Mouse (Mus musculus) ES-Bruce4 (cell line): ENCODE measurements around the gene Pik3r1.

Experiments used
- CTCF ChIP-seq: IDR thresholded peaks from one replicate; pipeline ENCODE4 v1.8.1; 2011; ENCODE audit warnings: low read depth, low read length
- POLR2A ChIP-seq: IDR thresholded peaks from one replicate; pipeline ENCODE4 v1.8.1; 2011; ENCODE audit warnings: low read length; ENCODE audit not compliant: insufficient read depth

- no peak for TF ChIP-seq POLR2A
- no peak for TF ChIP-seq CTCF
Measured at GRCm38 (mm10) chr13:101805559-101806091, 37.6 kb upstream of the Pik3r1 start.
